Mouse (Mus musculus): Measurements from ENCODE around the gene Slc25a28. TPM values are rescaled to one million over a fixed set of nuclear protein-coding genes. Genes with fewer than 3 reads are reported as not detected.

Slc25a28 gene
- total RNA-seq, 2 experiments from 2014 or later, result 23.3 to 24.0 TPM

GRCm38 (mm10) chr19:43630466-43631251 lies 44.0 kb downstream of the Slc25a28 start:
- DNase-seq, result peak; percentile 88

- DNase-seq, result no peak
Measured at GRCm38 (mm10) chr19:43629088-43629487, 45.6 kb downstream of the Slc25a28 start.

- DNase-seq, result no peak
Measured at GRCm38 (mm10) chr19:43627345-43627744, 47.3 kb downstream of the Slc25a28 start.

- DNase-seq, result no peak
Measured at GRCm38 (mm10) chr19:43626160-43626559, 48.5 kb downstream of the Slc25a28 start.

GRCm38 (mm10) chr19:43623913-43624312 lies 50.8 kb downstream of the Slc25a28 start:
- DNase-seq, result peak; percentile 28

GRCm38 (mm10) chr19:43619916-43620479 lies 54.7 kb downstream of the Slc25a28 start:
- no peak for DNase-seq

GRCm38 (mm10) chr19:43618505-43619030 lies 56.1 kb downstream of the Slc25a28 start:
- DNase-seq, result no peak

GRCm38 (mm10) chr19:43617761-43618349 lies 56.8 kb downstream of the Slc25a28 start:
- DNase-seq, result no peak

- DNase-seq, result no peak
Measured at GRCm38 (mm10) chr19:43616889-43617288, 57.8 kb downstream of the Slc25a28 start.

- peak; percentile 20 for DNase-seq
Measured at GRCm38 (mm10) chr19:43616415-43616861, 58.2 kb downstream of the Slc25a28 start.

- DNase-seq, result no peak
Measured at GRCm38 (mm10) chr19:43615571-43616414, 58.9 kb downstream of the Slc25a28 start.

GRCm38 (mm10) chr19:43615074-43615445 lies 59.6 kb downstream of the Slc25a28 start:
- peak; percentile 26 for DNase-seq

GRCm38 (mm10) chr19:43614341-43615073 lies 60.2 kb downstream of the Slc25a28 start:
- peak; percentile 24 for DNase-seq

Small RNA genes lying within 50 kb of the gene (microRNA-seq; reads per million reads assigned to microRNA genes)
- gene Gm22646, result 0 reads per million in 2 experiments

Other genes with a start within 250 kb of the Slc25a28 start
- gene Cnnm1, start 234.4 kb downstream of the Slc25a28 start, total RNA-seq (2021), result under 1 TPM; 0.10 to 0.11 TPM
- gene Got1, start 150.3 kb downstream of the Slc25a28 start, total RNA-seq (2021), result 100 to 1,000 TPM; 341 to 353 TPM
- gene Nkx2-3, start 62.6 kb downstream of the Slc25a28 start, total RNA-seq (2021), result not detected
- 1 to 10 TPM; 6.5 to 6.9 TPM for gene Entpd7, start 14.8 kb upstream of the Slc25a28 start, total RNA-seq (2021)
- gene Cutc, start 78.1 kb upstream of the Slc25a28 start, total RNA-seq (2021), result 1 to 10 TPM; 8.2 to 8.3 TPM
- 10 to 100 TPM; 35.7 to 36.0 TPM for gene Cox15, start 78.1 kb upstream of the Slc25a28 start, total RNA-seq (2021)
- gene Abcc2, start 107.3 kb upstream of the Slc25a28 start, total RNA-seq (2021), result not detected

Measured in heart, postnatal 4 days (tissue).